Mouse (Mus musculus) intestine, embryonic 15.5 days (tissue): ENCODE results near the gene Ccdc142. TPM values are rescaled to one million over a fixed set of nuclear protein-coding genes. Genes with fewer than 3 reads are reported as not detected.
A peak's percentile ranks its signal among the peaks of the same experiment; 100 is the strongest.

Experiments
- ATAC-seq: fragments of 200-750 bp; cut with Nextera tagmentation; 2 replicates; pipeline ENCODE4 v1.8.0; 2017; ENCODE audit warnings: moderate TSS enrichment, moderate library complexity
- H3K27ac ChIP-seq: fragments of 300-500 bp; sonication (generic); 2 replicates; pipeline ENCODE4 v1.5.1; 2015; ENCODE audit warnings: mild to moderate bottlenecking, inconsistent platforms
- H3K27me3 ChIP-seq: fragments of 300-500 bp; sonication (generic); replicated peaks from 2 replicates; pipeline ENCODE4 v1.6.1; 2015; ENCODE audit warnings: inconsistent platforms
- H3K36me3 ChIP-seq: fragments of 300-500 bp; sonication (generic); 2 replicates; pipeline ENCODE4 v1.6.1; 2015; ENCODE audit warnings: inconsistent platforms
- H3K4me1 ChIP-seq: fragments of 300-500 bp; sonication (generic); replicated peaks from 2 replicates; pipeline ENCODE4 v1.6.1; 2015; ENCODE audit warnings: inconsistent platforms
- H3K4me2 ChIP-seq: fragments of 300-500 bp; sonication (generic); replicated peaks from 2 replicates; pipeline ENCODE4 v1.6.1; 2015; ENCODE audit warnings: mild to moderate bottlenecking, inconsistent platforms
- H3K4me3 ChIP-seq: fragments of 300-500 bp; sonication (generic); replicated peaks from 2 replicates; pipeline ENCODE4 v1.5.1; 2015; ENCODE audit warnings: inconsistent platforms
- H3K9ac ChIP-seq: fragments of 300-500 bp; sonication (generic); 2 replicates; pipeline ENCODE4 v1.6.1; 2015; ENCODE audit warnings: inconsistent platforms
- H3K9me3 ChIP-seq: fragments of 300-500 bp; sonication (generic); 2 replicates; pipeline ENCODE4 v1.6.1; 2016; ENCODE audit warnings: inconsistent platforms
- WGBS: fragments of 180-500 bp; shearing (Covaris S2); methylation state at CpG from one replicate; pipeline ENCODE4 v1.1.7; 2015; 5-methylcytosine and 5-hydroxymethylcytosine counted together
- polyA plus RNA-seq: library from polyadenylated mRNA; unstranded; fragments of >200 nt; fragmentation: Nextera tagmentation; extraction: Ambion mirVana; gene quantifications from 2 replicates; pipeline ENCODE4 v1.2.1, GENCODE M21; 2015

Gene Ccdc142
- 2.6 and 3.5 TPM in 2 replicates for polyA plus RNA-seq

DNA sequence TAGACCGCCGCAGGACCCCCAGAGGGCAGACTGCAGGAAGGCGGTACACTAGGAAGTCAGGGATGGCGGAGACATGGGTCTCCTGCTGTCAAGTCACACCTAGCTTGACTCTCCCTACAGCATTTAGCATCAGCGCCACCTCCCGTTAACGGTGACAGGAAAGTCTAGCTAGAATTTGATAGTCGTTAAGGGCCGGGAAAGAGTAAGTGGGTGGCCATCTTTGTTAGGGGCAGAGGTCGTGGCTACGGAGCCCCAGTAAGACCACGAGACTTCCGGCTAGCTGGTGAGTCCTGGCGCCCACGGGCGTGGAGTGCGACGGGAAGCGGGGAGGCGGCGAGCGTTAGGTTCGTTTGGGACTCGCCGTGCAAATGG is at the start of gene Ccdc142, which contains the start of gene Gm42688:
Gene Ccdc142 (plus strand): TSS at position 286 of the 372 bp plus-strand sequence.
Gene Gm42688 (plus strand): TSS at position 302 of the 372 bp plus-strand sequence.
- no peaks in the 10 kb centered on the region for H3K27me3 ChIP-seq
- H3K4me2 ChIP-seq = peak within 1 kb of the TSS; percentile 100
- peaks cover 16% of the 10 kb centered on the region for H3K4me1 ChIP-seq
- peak within 1 kb of the TSS; percentile 72 for H3K4me3 ChIP-seq
- under 1% methylated on average over 25 of the region's 25 CpGs for WGBS
- no peaks in the 10 kb centered on the region for H3K9me3 ChIP-seq
- peak within 1 kb of the TSS; percentile 86 for H3K27ac ChIP-seq
- peak; percentile 89 for ATAC-seq
- no peaks in the 10 kb centered on the region for H3K36me3 ChIP-seq
- H3K9ac ChIP-seq = peak within 1 kb of the TSS; percentile 88

DNA sequence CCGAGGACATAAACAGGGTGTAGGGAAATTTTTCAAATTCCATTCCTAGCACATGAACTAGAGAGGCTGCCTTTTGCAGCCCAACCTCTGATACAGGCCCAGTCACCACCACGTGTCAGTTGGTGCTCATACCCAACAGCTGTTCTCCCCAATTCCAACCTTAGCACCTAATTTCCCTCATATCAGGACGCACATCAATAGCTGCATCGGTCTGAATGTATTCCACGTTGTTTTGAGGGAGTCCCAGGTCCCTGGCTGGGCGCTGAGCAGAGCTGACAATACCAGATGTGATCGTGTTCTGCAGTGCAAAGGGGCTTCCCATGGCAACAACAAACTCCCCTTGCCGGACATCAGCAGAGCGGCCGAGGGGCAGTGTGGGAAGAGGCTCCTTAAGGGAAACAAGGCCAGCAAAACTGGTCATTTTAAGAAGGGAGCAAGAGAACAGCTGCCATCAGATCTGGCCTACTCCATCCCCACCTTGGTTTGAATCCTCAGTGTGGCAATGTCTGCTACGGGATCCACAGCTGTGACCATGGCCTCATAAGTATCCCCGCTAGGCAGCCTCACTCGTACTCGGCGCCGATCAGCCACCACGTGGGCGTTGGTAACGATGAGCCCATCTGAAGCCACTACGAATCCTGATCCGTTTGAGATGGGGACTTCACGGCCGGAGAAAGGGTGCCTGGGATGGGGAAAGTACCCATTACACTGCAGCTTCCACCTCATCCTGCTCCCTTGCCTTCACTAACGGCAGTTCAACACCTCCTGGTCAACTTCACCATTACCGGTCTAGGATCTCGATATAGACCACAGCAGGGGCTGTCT is 48.1 kb upstream of the Ccdc142 start:
- H3K9me3 ChIP-seq = no peaks in the 10 kb centered on the region
- peaks cover 25% of the 10 kb centered on the region for H3K4me1 ChIP-seq
- 3% methylated on average over 26 of the region's 26 CpGs for WGBS
- no peaks in the 10 kb centered on the region for H3K27me3 ChIP-seq
- peak overlapping the region; percentile 96 for H3K4me3 ChIP-seq
- H3K4me2 ChIP-seq = peak overlapping the region; percentile 93
- peak overlapping the region; percentile 85 for H3K27ac ChIP-seq
- no peak for ATAC-seq
- H3K36me3 ChIP-seq = peaks cover 15% of the 10 kb centered on the region; the same call in 1 of the 2 replicates
- H3K9ac ChIP-seq = peak overlapping the region; percentile 82

DNA sequence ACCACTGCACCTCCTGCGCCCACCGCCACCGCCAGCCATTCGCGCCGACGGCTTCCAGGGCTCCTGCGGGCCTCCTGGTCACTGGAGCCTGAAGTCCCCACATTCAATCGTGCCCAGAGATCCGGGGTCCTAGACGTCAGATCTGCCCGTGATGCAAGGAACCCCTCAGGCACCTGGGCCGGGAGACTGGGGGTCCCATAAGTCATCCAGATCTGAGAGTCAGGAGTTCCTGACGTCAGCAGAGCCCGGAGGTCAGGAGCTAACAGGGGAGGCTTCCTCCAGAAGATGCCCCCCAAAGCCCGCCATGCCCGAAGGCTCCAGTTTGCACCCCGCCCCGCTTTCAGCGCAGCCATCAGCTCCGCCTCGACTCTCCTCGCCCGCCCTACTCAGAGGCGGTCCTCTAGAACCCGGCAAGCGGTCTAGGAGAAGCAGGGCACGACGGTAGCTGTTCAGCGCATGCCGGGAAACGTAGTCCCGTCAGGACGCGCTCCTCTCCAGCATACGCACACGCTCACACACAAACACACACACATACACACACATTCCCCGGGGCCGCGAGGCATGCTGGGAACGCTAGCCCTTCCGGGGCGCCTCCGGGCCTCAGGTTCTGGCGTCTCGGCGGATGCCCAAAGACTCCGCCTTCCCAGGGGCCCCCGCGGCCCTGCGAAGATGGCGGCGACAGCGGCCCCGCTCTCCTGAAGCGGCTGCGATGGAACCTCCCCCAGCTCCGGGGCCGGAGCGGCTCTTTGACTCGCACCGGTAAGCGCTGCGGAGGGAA is 47.1 kb upstream of the Ccdc142 start, which contains the start of gene Aup1:
Gene Aup1 (plus strand): TSS at position 448 of the 778 bp plus-strand sequence.
- peaks cover 28% of the 10 kb centered on the region for H3K4me1 ChIP-seq
- peak; percentile 95 for ATAC-seq
- H3K27ac ChIP-seq = peak within 1 kb of the TSS; percentile 85
- WGBS = under 1% methylated on average over 62 of the region's 64 CpGs
- H3K27me3 ChIP-seq = no peaks in the 10 kb centered on the region
- H3K9me3 ChIP-seq = no peaks in the 10 kb centered on the region
- H3K36me3 ChIP-seq = peaks cover 15% of the 10 kb centered on the region; the same call in 1 of the 2 replicates
- H3K9ac ChIP-seq = peak within 1 kb of the TSS; percentile 95
- peak within 1 kb of the TSS; percentile 93 for H3K4me2 ChIP-seq
- H3K4me3 ChIP-seq = peak within 1 kb of the TSS; percentile 96

DNA sequence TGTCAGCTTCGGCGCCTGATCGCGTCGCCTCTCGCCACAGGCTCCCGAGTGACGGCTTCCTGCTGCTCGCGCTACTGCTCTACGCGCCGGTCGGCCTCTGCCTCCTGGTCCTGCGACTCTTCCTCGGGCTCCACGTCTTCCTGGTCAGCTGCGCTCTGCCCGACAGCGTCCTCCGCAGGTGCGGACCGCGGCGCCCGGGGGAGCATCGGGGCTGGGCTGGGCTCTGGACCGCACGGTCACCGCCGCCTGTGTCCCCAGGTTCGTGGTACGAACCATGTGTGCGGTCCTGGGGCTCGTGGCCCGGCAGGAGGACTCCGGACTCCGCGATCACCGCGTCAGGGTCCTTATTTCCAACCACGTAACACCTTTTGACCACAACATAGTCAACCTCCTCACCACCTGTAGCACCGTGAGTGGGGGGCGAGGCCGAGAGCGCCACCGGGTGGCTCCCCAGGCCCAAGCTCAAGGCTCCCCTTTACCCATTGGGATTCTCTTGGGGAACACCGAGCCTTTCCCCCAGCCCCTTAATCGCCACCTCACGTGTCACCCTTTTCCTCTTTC is 46.5 kb upstream of the Ccdc142 start, which contains the start of gene Htra2:
Gene Htra2 (minus strand): TSS at position 403 of the 561 bp plus-strand sequence.
- WGBS = 1% methylated on average over 50 of the region's 50 CpGs
- ATAC-seq = no peak; the same call in none of the 2 replicates
- Histone ChIP-seq H3K4me2 (peak within 1 kb of the TSS; percentile 93), H3K9ac (peak within 1 kb of the TSS; percentile 95), H3K27ac (peak within 1 kb of the TSS; percentile 85), H3K36me3 (peaks cover 15% of the 10 kb centered on the region; the same call in 1 of the 2 replicates), H3K4me3 (peak within 1 kb of the TSS; percentile 96), H3K4me1 (peaks cover 28% of the 10 kb centered on the region), H3K27me3 (no peaks in the 10 kb centered on the region), H3K9me3 (no peaks in the 10 kb centered on the region)

DNA sequence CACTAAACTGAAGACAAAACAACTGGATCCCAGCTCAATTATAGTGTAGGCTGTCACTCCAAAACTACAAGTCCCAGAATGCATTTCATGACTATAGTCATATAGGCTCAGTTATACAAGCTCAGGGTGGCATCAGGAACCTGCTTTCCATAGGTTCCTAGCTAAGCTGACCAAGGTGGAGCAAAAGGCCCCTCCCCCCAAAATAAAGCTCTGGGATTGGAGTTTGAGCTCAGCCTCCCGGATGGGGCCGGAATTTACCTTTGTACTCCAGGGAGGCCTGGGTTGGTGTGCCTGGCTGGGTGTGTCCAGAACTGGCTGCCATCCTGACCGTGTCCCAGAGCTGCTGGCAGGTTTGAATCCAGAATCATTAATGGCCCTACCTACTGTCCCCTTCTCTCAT is 43.6 kb upstream of the Ccdc142 start, which contains the start of gene Dqx1:
Gene Dqx1 (plus strand): TSS at position 55 of the 400 bp plus-strand sequence.
- 37% methylated on average over 3 of the region's 3 CpGs for WGBS

DNA sequence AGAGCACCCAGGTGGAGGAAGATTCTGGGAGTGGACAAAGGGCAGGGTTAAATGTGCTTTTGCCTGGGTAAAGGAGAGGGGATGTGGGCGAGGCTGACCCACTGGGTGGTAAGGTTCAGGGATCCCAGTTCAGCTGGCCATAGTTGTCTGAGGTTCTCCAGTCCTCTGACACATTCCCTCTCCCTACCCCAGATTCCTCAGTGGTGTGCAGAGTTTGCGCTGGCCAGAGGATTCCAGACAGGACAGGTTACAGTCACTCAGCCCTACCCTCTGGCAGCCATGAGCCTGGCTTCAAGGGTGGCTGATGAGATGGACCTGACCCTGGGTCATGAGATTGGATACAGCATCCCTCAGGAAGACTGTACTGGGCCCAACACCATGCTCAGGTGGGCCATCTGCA is 42.7 kb upstream of the Ccdc142 start:
- H3K36me3 ChIP-seq = peaks cover 9% of the 10 kb centered on the region; the same call in 1 of the 2 replicates
- H3K27me3 ChIP-seq = peaks cover 22% of the 10 kb centered on the region
- peaks cover 14% of the 10 kb centered on the region for H3K4me1 ChIP-seq
- peak overlapping the region; percentile 31 for H3K4me3 ChIP-seq
- ATAC-seq = no peak
- peak overlapping the region; percentile 23; the same call in 1 of the 2 replicates for H3K9ac ChIP-seq
- peak overlapping the region; percentile 50 for H3K4me2 ChIP-seq
- WGBS = 84% methylated on average over 2 of the region's 2 CpGs
- H3K27ac ChIP-seq = peak overlapping the region; percentile 72
- no peaks in the 10 kb centered on the region for H3K9me3 ChIP-seq

More for the DNA sequence above, 43.6 kb upstream of the Ccdc142 start, which contains the start of gene Dqx1:
- Histone ChIP-seq H3K4me2 (peak within 1 kb of the TSS; percentile 50), H3K27ac (peak within 1 kb of the TSS; percentile 72), H3K36me3 (peaks cover 9% of the 10 kb centered on the region; the same call in 1 of the 2 replicates), H3K4me3 (peak within 1 kb of the TSS; percentile 31), H3K27me3 (peaks cover 13% of the 10 kb centered on the region), H3K4me1 (peaks cover 22% of the 10 kb centered on the region), H3K9ac (peak within 1 kb of the TSS; percentile 23), H3K9me3 (no peaks in the 10 kb centered on the region)
- peak; percentile 75 for ATAC-seq

DNA sequence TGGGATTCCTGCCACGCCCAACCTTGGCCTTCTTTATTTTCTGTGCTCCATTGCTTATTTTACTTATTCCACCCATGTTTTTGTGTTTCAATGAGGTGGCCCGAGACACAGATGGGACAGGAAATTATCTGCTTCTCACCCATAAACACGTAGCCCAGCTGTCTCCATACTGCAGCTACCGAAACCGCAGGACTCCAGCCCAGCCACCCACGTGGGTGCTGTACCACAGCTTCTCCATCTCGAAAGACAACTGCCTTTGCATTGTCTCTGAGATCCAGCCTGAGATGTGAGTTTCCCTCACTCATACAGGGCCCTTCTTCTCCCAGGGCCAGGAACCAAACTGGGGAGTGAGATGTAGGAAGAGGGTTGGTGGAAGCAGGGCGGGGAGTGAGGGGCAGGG is 35.4 kb upstream of the Ccdc142 start:
- no peak for ATAC-seq
- H3K4me3 ChIP-seq = no peak overlapping the region
- H3K36me3 ChIP-seq = no peaks in the 10 kb centered on the region
- peaks cover 93% of the 10 kb centered on the region for H3K27me3 ChIP-seq
- H3K27ac ChIP-seq = no peak overlapping the region
- no peaks in the 10 kb centered on the region for H3K9me3 ChIP-seq
- peaks cover 26% of the 10 kb centered on the region for H3K4me1 ChIP-seq
- H3K9ac ChIP-seq = no peak overlapping the region
- WGBS = 40% methylated on average over 8 of the region's 8 CpGs
- H3K4me2 ChIP-seq = no peak overlapping the region

DNA sequence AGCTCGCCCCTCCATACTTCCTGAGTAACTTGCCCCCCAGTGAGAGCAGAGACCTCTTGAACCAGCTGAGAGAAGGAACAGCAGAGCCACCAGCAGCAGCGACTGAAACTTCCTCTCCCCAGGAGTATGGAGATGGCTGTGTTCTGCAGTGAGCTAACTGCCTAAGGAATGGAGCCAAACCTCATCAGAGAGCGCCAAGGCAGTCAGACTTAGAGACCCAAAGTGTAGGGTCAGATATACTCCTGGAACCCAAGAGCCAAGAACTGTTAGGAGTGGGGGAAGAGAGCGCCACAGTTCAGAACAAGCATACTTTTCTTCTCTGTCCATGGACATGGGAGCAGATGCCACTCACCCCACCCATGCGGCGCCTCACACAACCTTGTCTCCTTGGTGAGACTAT is 35.0 kb upstream of the Ccdc142 start:
- H3K4me3 ChIP-seq = no peak overlapping the region
- H3K9me3 ChIP-seq = no peaks in the 10 kb centered on the region
- H3K4me2 ChIP-seq = no peak overlapping the region
- WGBS = 27% methylated on average over 6 of the region's 6 CpGs
- no peak for ATAC-seq
- H3K9ac ChIP-seq = no peak overlapping the region
- H3K27ac ChIP-seq = no peak overlapping the region
- H3K36me3 ChIP-seq = no peaks in the 10 kb centered on the region
- peaks cover 93% of the 10 kb centered on the region for H3K27me3 ChIP-seq
- peaks cover 29% of the 10 kb centered on the region for H3K4me1 ChIP-seq

DNA sequence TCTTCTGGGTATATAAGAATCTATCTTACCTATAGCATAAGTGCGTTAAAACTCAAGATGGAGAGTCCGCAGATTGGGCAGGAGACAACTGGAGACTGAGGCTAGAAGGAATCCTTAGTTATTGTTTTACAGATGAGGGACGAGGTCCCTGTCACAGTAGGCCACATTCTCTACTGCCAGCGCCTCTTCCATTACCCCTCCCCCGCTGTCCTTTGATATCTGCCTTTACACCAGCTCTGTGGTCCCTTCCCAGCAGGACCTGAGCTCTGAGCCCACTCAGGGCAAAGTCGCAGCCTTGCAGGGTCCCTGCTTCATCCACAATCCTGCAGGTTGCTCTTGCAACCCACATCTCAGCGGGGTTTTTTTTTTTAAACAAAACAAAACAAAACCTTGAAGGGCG is 33.2 kb upstream of the Ccdc142 start:
- no peaks in the 10 kb centered on the region for H3K9me3 ChIP-seq

DNA sequence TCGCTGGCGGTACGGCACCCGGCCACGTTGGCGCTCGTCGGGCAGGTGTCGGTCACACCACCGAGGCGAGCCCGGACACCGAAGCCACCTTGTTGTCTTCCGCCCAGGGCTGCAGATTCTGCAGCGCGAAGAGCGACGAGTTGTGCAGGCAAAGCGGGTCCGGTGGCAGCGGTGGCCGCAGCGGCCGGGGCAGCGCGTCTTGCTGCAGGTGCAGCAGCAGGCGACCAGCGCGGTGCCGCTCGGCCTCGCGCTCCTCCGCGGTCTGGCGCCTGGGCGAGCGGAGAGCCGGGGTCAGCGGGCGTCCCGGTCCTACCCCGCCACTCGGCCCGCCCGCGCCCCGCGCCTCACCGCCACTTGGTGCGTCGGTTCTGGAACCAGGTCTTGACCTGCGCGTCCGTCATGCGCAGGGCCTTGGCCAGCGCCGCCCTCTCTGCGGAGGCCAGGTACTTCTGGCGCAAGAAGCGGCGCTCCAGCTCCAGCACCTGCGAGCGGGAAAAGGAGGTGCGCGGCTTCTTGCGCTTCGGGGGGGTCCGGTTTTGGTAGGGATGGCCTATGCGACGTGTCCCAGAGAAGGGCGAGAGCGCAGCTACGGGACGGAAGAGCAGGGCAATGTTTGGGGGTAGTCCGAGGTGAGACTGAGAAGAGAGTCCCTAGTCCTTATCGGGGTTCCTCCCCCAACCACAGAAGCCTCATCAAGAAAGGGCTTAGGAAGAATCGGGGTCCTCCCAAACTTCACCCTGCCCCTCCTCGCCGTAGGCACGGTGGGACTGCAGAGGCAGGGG is 32.5 kb upstream of the Ccdc142 start:
- H3K9ac ChIP-seq = peak overlapping the region; percentile 13; the same call in 1 of the 2 replicates
- peak overlapping the region; percentile 37 for H3K4me3 ChIP-seq
- peaks cover 29% of the 10 kb centered on the region for H3K4me1 ChIP-seq
- H3K4me2 ChIP-seq = peak overlapping the region; percentile 65
- no peaks in the 10 kb centered on the region for H3K36me3 ChIP-seq
- peaks cover 93% of the 10 kb centered on the region for H3K27me3 ChIP-seq
- H3K27ac ChIP-seq = no peak overlapping the region
- under 1% methylated on average over 81 of the region's 81 CpGs for WGBS
- H3K9me3 ChIP-seq = no peaks in the 10 kb centered on the region
- no peak for ATAC-seq

More for the DNA sequence above, 33.2 kb upstream of the Ccdc142 start:
- peaks cover 29% of the 10 kb centered on the region for H3K4me1 ChIP-seq
- no peak overlapping the region for H3K27ac ChIP-seq
- 6% methylated on average over 8 of the region's 8 CpGs for WGBS
- no peak for ATAC-seq
- H3K4me2 ChIP-seq = peak overlapping the region; percentile 65; the same call in 1 of the 2 replicates
- H3K27me3 ChIP-seq = peaks cover 94% of the 10 kb centered on the region
- H3K9ac ChIP-seq = no peak overlapping the region
- H3K4me3 ChIP-seq = peak overlapping the region; percentile 37
- H3K36me3 ChIP-seq = no peaks in the 10 kb centered on the region
